Comparison of ENCODE assay signal across 14 mouse cellular contexts in the genomic region with DNA sequence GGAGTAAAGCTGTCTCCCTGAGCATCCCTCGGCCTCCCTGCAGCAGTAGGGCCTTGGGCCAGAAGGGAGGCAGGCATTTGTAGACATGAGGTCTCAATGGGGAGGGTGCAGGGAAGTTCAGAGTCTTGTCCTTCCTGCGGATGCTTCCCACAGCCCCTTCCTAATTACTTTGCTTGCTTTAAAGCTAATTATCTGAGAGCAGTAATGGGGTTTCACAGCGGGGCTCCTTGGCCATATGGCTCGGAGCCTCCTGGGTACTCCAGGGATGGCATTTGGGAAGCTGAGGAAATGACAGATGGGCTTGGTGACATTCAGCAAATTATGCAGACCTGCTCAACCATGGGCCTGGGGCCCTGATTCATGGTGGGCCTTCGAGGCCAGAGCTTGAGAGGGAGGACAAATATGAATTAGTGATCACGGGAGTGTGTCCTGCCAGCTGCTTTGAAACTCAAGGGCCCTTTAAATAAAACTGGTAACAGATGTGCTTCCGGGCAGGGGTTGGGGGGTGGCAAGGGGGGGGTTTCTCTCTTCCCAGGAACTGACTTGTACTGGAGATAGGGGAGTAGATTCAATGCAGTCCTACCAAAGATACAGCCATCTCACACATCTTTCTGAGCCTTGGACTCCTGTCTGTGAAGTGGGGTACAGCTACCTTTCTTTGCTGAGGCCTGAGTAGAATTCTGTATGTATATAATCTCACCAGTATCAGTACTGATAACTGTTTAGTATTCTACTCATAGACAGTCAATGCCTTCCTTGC. TPM values are rescaled to one million over a fixed set of nuclear protein-coding genes. Genes with fewer than 3 reads are reported as not detected.
DNase-seq lines count a peak whose midpoint lies in the region; ATAC-seq and TF ChIP-seq lines count a peak whose summit lies in the region.
"Had no signal": no experiment of that assay in that cellular context is flagged by ENCODE, and none has a peak within 500 bp of the region (broad histone marks: within the 10 kb centered on the region; RNA-seq: fewer than 3 reads in every experiment).

No protein-coding gene starts in this region.

- no peak for TF ChIP-seq CTCF in stomach, postnatal 0 days (IDR thresholded peaks at IDR 0.05; ENCODE audit: low read depth)

- H3K27ac ChIP-seq in embryonic facial prominence, embryonic 14.5 days (replicated peaks; ENCODE audit: low read depth, low read length): no peak overlapping the region
- no peak overlapping the region; the same call in 1 of the 2 replicates for H3K27ac ChIP-seq in hindbrain, embryonic 16.5 days (ENCODE audit: low read depth, low read length)
- peak overlapping the region; percentile 85 for H3K27ac ChIP-seq in neural tube, embryonic 13.5 days (replicated peaks)
- H3K27ac ChIP-seq in stomach, postnatal 0 days (replicated peaks): no peak overlapping the region
- H3K27ac ChIP-seq in liver, embryonic 11.5 days (ENCODE audit: low read depth, low read length): no peak overlapping the region
- no peak overlapping the region for H3K27ac ChIP-seq in kidney, embryonic 15.5 days
- H3K27ac ChIP-seq: limb, embryonic 12.5 days had no signal

- WGBS in embryonic facial prominence, embryonic 14.5 days: 15% methylated on average over 7 of the region's 7 CpGs
- 12% methylated on average over 7 of the region's 7 CpGs for WGBS in hindbrain, embryonic 16.5 days
- 3% methylated on average over 7 of the region's 7 CpGs for WGBS in neural tube, embryonic 13.5 days
- WGBS in stomach, postnatal 0 days: 44% methylated on average over 7 of the region's 7 CpGs
- WGBS in liver, embryonic 11.5 days: 31% methylated on average over 7 of the region's 7 CpGs
- WGBS in kidney, embryonic 15.5 days: 12% methylated on average over 7 of the region's 7 CpGs

- DNase-seq in cerebellum, adult 9-11 months: peak; percentile 92
- DNase-seq in embryonic facial prominence, embryonic 14.5 days (ENCODE audit: low spot score): peak; percentile 65
- no peak for DNase-seq in stomach, postnatal 0 days (ENCODE audit: low spot score)
- no peak for DNase-seq in liver, embryonic 11.5 days (ENCODE audit: low spot score)
- no peak for DNase-seq in gastrocnemius, postnatal 10 days
- DNase-seq: kidney, adult 8-10 months; lung, postnatal 10 days; spleen, adult 18-20 months had no signal

- H3K36me3 ChIP-seq in embryonic facial prominence, embryonic 14.5 days (ENCODE audit: control insufficient read depth, insufficient read depth, low read length): no peaks in the 10 kb centered on the region
- no peaks in the 10 kb centered on the region for H3K36me3 ChIP-seq in hindbrain, embryonic 16.5 days (ENCODE audit: control insufficient read depth, insufficient read depth, low read length)
- no peaks in the 10 kb centered on the region for H3K36me3 ChIP-seq in neural tube, embryonic 13.5 days
- no peaks in the 10 kb centered on the region for H3K36me3 ChIP-seq in stomach, postnatal 0 days (ENCODE audit: control insufficient read depth, insufficient read depth, low read length)
- no peaks in the 10 kb centered on the region for H3K36me3 ChIP-seq in liver, embryonic 11.5 days (ENCODE audit: control insufficient read depth, insufficient read depth, low read length)
- no peaks in the 10 kb centered on the region for H3K36me3 ChIP-seq in kidney, embryonic 15.5 days
- H3K36me3 ChIP-seq: heart, embryonic 12.5 days; limb, embryonic 12.5 days had no signal

- no peak overlapping the region for H3K4me3 ChIP-seq in embryonic facial prominence, embryonic 14.5 days (ENCODE audit: low read depth, low read length)
- H3K4me3 ChIP-seq in hindbrain, embryonic 16.5 days (ENCODE audit: low read length): no peak overlapping the region
- no peak overlapping the region for H3K4me3 ChIP-seq in neural tube, embryonic 13.5 days
- H3K4me3 ChIP-seq in stomach, postnatal 0 days (ENCODE audit: low read depth, low read length): no peak overlapping the region
- H3K4me3 ChIP-seq in liver, embryonic 11.5 days (ENCODE audit: low read depth, low read length): no peak overlapping the region
- H3K4me3 ChIP-seq in kidney, embryonic 15.5 days (replicated peaks): no peak overlapping the region
- H3K4me3 ChIP-seq: heart, embryonic 12.5 days; limb, embryonic 12.5 days had no signal

- ATAC-seq in embryonic facial prominence, embryonic 14.5 days (ENCODE audit: low read depth): peak; percentile 89
- ATAC-seq in hindbrain, embryonic 16.5 days: peak; percentile 94
- ATAC-seq in neural tube, embryonic 13.5 days (ENCODE audit: low read depth): peak; percentile 96
- no peak for ATAC-seq in stomach, postnatal 0 days (ENCODE audit: low FRiP score, low TSS enrichment)
- ATAC-seq in liver, embryonic 11.5 days (replicated peaks; ENCODE audit: low FRiP score): no peak
- ATAC-seq in kidney, embryonic 15.5 days (replicated peaks; ENCODE audit: low FRiP score): no peak

- H3K27me3 ChIP-seq in embryonic facial prominence, embryonic 14.5 days (replicated peaks; ENCODE audit: control insufficient read depth, insufficient read depth, low read length): no peaks in the 10 kb centered on the region
- H3K27me3 ChIP-seq in hindbrain, embryonic 16.5 days (replicated peaks; ENCODE audit: control insufficient read depth, insufficient read depth, low read length): no peaks in the 10 kb centered on the region; the same call in 1 of the 2 replicates
- H3K27me3 ChIP-seq in neural tube, embryonic 13.5 days: no peaks in the 10 kb centered on the region
- H3K27me3 ChIP-seq in stomach, postnatal 0 days (ENCODE audit: control insufficient read depth, insufficient read depth, low read length): no peaks in the 10 kb centered on the region
- H3K27me3 ChIP-seq in liver, embryonic 11.5 days (replicated peaks; ENCODE audit: control insufficient read depth, insufficient read depth, low read length): no peaks in the 10 kb centered on the region
- no peaks in the 10 kb centered on the region for H3K27me3 ChIP-seq in kidney, embryonic 15.5 days
- H3K27me3 ChIP-seq: heart, embryonic 12.5 days; limb, embryonic 12.5 days had no signal

- no peaks in the 10 kb centered on the region for H3K9me3 ChIP-seq in embryonic facial prominence, embryonic 14.5 days (ENCODE audit: control insufficient read depth, low read length)
- H3K9me3 ChIP-seq in hindbrain, embryonic 16.5 days (ENCODE audit: control insufficient read depth, low read length): no peaks in the 10 kb centered on the region
- H3K9me3 ChIP-seq in neural tube, embryonic 13.5 days: no peaks in the 10 kb centered on the region
- no peaks in the 10 kb centered on the region for H3K9me3 ChIP-seq in stomach, postnatal 0 days (ENCODE audit: control insufficient read depth, low read length)
- H3K9me3 ChIP-seq in liver, embryonic 11.5 days (ENCODE audit: control insufficient read depth, low read length): no peaks in the 10 kb centered on the region
- H3K9me3 ChIP-seq in kidney, embryonic 15.5 days (replicated peaks): no peaks in the 10 kb centered on the region
- H3K9me3 ChIP-seq: heart, embryonic 12.5 days; limb, embryonic 12.5 days had no signal

- no peak overlapping the region for H3K4me2 ChIP-seq in embryonic facial prominence, embryonic 14.5 days (ENCODE audit: low read depth, low read length)
- no peak overlapping the region for H3K4me2 ChIP-seq in hindbrain, embryonic 16.5 days (ENCODE audit: low read length)
- H3K4me2 ChIP-seq in neural tube, embryonic 13.5 days: no peak overlapping the region
- no peak overlapping the region for H3K4me2 ChIP-seq in stomach, postnatal 0 days (replicated peaks; ENCODE audit: low read depth)
- no peak overlapping the region for H3K4me2 ChIP-seq in liver, embryonic 11.5 days
- H3K4me2 ChIP-seq in kidney, embryonic 15.5 days: no peak overlapping the region
- H3K4me2 ChIP-seq: heart, embryonic 12.5 days; limb, embryonic 12.5 days had no signal

- TF ChIP-seq EP300 in stomach, postnatal 0 days (optimal IDR thresholded peaks at IDR 0.05): no peak

- no peak overlapping the region for H3K9ac ChIP-seq in embryonic facial prominence, embryonic 14.5 days (ENCODE audit: low read depth, low read length)
- no peak overlapping the region for H3K9ac ChIP-seq in hindbrain, embryonic 16.5 days (ENCODE audit: low read depth, low read length)
- H3K9ac ChIP-seq in neural tube, embryonic 13.5 days: no peak overlapping the region
- H3K9ac ChIP-seq in stomach, postnatal 0 days (ENCODE audit: low read length): no peak overlapping the region
- H3K9ac ChIP-seq in liver, embryonic 11.5 days (ENCODE audit: low read depth, low read length): no peak overlapping the region
- H3K9ac ChIP-seq in kidney, embryonic 15.5 days: no peak overlapping the region
- H3K9ac ChIP-seq: heart, embryonic 12.5 days; limb, embryonic 12.5 days had no signal

- H3K4me1 ChIP-seq in embryonic facial prominence, embryonic 14.5 days (ENCODE audit: control insufficient read depth, insufficient read depth, low read length): peaks cover 4% of the 10 kb centered on the region; the same call in 1 of the 2 replicates
- peaks cover 5% of the 10 kb centered on the region; the same call in 1 of the 2 replicates for H3K4me1 ChIP-seq in hindbrain, embryonic 16.5 days (ENCODE audit: control insufficient read depth, insufficient read depth, low read depth, low read length)
- H3K4me1 ChIP-seq in neural tube, embryonic 13.5 days (replicated peaks): peaks cover 26% of the 10 kb centered on the region
- no peaks in the 10 kb centered on the region for H3K4me1 ChIP-seq in stomach, postnatal 0 days (replicated peaks; ENCODE audit: control insufficient read depth, insufficient read depth)
- no peaks in the 10 kb centered on the region for H3K4me1 ChIP-seq in liver, embryonic 11.5 days (replicated peaks; ENCODE audit: control insufficient read depth, insufficient read depth, low read length)
- peaks cover 7% of the 10 kb centered on the region; the same call in 1 of the 2 replicates for H3K4me1 ChIP-seq in kidney, embryonic 15.5 days
- H3K4me1 ChIP-seq: heart, embryonic 12.5 days had no signal

RNA-seq across cellular contexts. Expression of a gene that starts 34.8 kb away (rescaled TPM):
- 0.78 and 1.3 TPM in 2 replicates for polyA plus RNA-seq in embryonic facial prominence, embryonic 14.5 days (2014; fragmentation: Nextera tagmentation; extraction: Ambion mirVana)
- 1.5 and 1.6 TPM in 2 replicates for polyA plus RNA-seq in hindbrain, embryonic 16.5 days (2015; fragmentation: Nextera tagmentation; extraction: Ambion mirVana)
- 1.6 and 1.8 TPM in 2 replicates for polyA plus RNA-seq in neural tube, embryonic 13.5 days (2015; fragmentation: Nextera tagmentation; extraction: Ambion mirVana)
- 1.4 and 1.6 TPM in 2 replicates for polyA plus RNA-seq in stomach, postnatal 0 days (2015; fragmentation: Nextera tagmentation; extraction: Ambion mirVana)
- polyA plus RNA-seq in liver, embryonic 11.5 days (2014; fragmentation: Nextera tagmentation; extraction: Ambion mirVana): 0.12 and 0.14 TPM in 2 replicates
- polyA plus RNA-seq in kidney, embryonic 15.5 days (2015; fragmentation: Nextera tagmentation; extraction: Ambion mirVana): 2.2 and 2.8 TPM in 2 replicates
- under 1 TPM in 1 of 2 experiments, not detected in 1; 0.09 TPM for total RNA-seq in gastrocnemius, postnatal 10 days (2021)
- total RNA-seq: neutrophil, adult 5-6 weeks had no signal
- polyA plus RNA-seq: limb, embryonic 12.5 days had no signal

RNA-seq across cellular contexts. Expression of a gene that starts 57.0 kb away (rescaled TPM):
- 2.0 and 2.2 TPM in 2 replicates for polyA plus RNA-seq in embryonic facial prominence, embryonic 14.5 days (2014; fragmentation: Nextera tagmentation; extraction: Ambion mirVana)
- polyA plus RNA-seq in hindbrain, embryonic 16.5 days (2015; fragmentation: Nextera tagmentation; extraction: Ambion mirVana): 18.8 and 20.2 TPM in 2 replicates
- polyA plus RNA-seq in neural tube, embryonic 13.5 days (2015; fragmentation: Nextera tagmentation; extraction: Ambion mirVana): 25.5 and 27.1 TPM in 2 replicates
- 3.2 and 3.8 TPM in 2 replicates for polyA plus RNA-seq in stomach, postnatal 0 days (2015; fragmentation: Nextera tagmentation; extraction: Ambion mirVana)
- polyA plus RNA-seq in liver, embryonic 11.5 days (2014; fragmentation: Nextera tagmentation; extraction: Ambion mirVana): 0.16 and 0.18 TPM in 2 replicates
- polyA plus RNA-seq in kidney, embryonic 15.5 days (2015; fragmentation: Nextera tagmentation; extraction: Ambion mirVana): 1.0 and 1.6 TPM in 2 replicates
- under 1 TPM in 1 of 2 experiments, not detected in 1; 0.07 TPM for total RNA-seq in gastrocnemius, postnatal 10 days (2021)
- total RNA-seq: neutrophil, adult 5-6 weeks had no signal

Comparison
In these comparisons a context has a peak if more than half of its experiments do, and no peak if none do; other contexts are left out.
1. DNase-seq: peak in cerebellum, adult 9-11 months (single experiment) and embryonic facial prominence, embryonic 14.5 days (single experiment); none in stomach, postnatal 0 days (single experiment), liver, embryonic 11.5 days (single experiment) and gastrocnemius, postnatal 10 days (single experiment).
2. ATAC-seq: peak in embryonic facial prominence, embryonic 14.5 days (single experiment), hindbrain, embryonic 16.5 days (single experiment) and neural tube, embryonic 13.5 days (single experiment); none in stomach, postnatal 0 days (single experiment), liver, embryonic 11.5 days (single experiment) and kidney, embryonic 15.5 days (single experiment).